Mouse (Mus musculus) stomach, embryonic 14.5 days (tissue): Measurements from ENCODE around the gene 5730596B20Rik. TPM values are rescaled to one million over a fixed set of nuclear protein-coding genes. Genes with fewer than 3 reads are reported as not detected.

Experiments used
- microRNA counts: library from miRNA; unstranded; fragments of <30 nt; microRNA quantifications from one replicate; lab custom pipeline; 2016
- microRNA-seq: library from miRNA; unstranded; fragments of <30 nt; microRNA quantifications from one replicate; pipeline ENCODE4, GENCODE M21; 2016
- polyA plus RNA-seq: library from polyadenylated mRNA; unstranded; fragments of >200 nt; fragmentation: Nextera tagmentation; extraction: Ambion mirVana; gene quantifications from 2 replicates; pipeline ENCODE4 v1.2.1, GENCODE M21; 2014

The 5730596B20Rik gene
- polyA plus RNA-seq, 1 experiment from 2014 or later = 4.7 TPM

MicroRNA genes within 50 kb of the gene (microRNA counts, 519-probe panel; counts per million panel counts)
- 326 counts per million, percentile 1 among the panel's probes with 10 or more counts for microRNA mmu-miR-196b (lab: Ali Mortazavi, UCI)

Small RNA genes within 50 kb of the gene (microRNA-seq; reads per million reads assigned to microRNA genes)
- 47.9 reads per million, percentile 38 among the genes with 10 or more reads in this experiment for gene Mir196b

Other genes starting within 250 kb of the 5730596B20Rik start
- gene Skap2, start 164.9 kb upstream of the 5730596B20Rik start, polyA plus RNA-seq = 49.1 and 49.4 TPM in 2 replicates
- gene Hoxa1, start 19.2 kb upstream of the 5730596B20Rik start, polyA plus RNA-seq = 2.1 and 3.0 TPM in 2 replicates
- gene Hoxa2, start 12.7 kb upstream of the 5730596B20Rik start, polyA plus RNA-seq = 17.4 and 18.5 TPM in 2 replicates
- gene Hoxa4, start 14.3 kb downstream of the 5730596B20Rik start, polyA plus RNA-seq = 6.7 and 6.8 TPM in 2 replicates
- gene Hoxa5, start 27.1 kb downstream of the 5730596B20Rik start, polyA plus RNA-seq = 24.4 and 27.1 TPM in 2 replicates
- gene Hoxa6, start 31.2 kb downstream of the 5730596B20Rik start, polyA plus RNA-seq = 3.4 TPM in 2 replicates
- 15.5 and 16.0 TPM in 2 replicates for gene Hoxa3, start 35.8 kb downstream of the 5730596B20Rik start, polyA plus RNA-seq
- not detected in 2 replicates for gene Gm28308, start 35.8 kb downstream of the 5730596B20Rik start, polyA plus RNA-seq
- gene Hoxa7, start 44.4 kb downstream of the 5730596B20Rik start, polyA plus RNA-seq = 13.7 and 13.9 TPM in 2 replicates
- 1.5 and 1.9 TPM in 2 replicates for gene Hoxa9, start 53.6 kb downstream of the 5730596B20Rik start, polyA plus RNA-seq
- not detected in 2 replicates for gene Hoxa10, start 63.4 kb downstream of the 5730596B20Rik start, polyA plus RNA-seq
- not detected in 2 replicates for gene Hoxa11, start 68.3 kb downstream of the 5730596B20Rik start, polyA plus RNA-seq
- gene Hoxa13, start 83.4 kb downstream of the 5730596B20Rik start, polyA plus RNA-seq = not detected in 2 replicates
- 0.12 and 0.14 TPM in 2 replicates for gene Evx1, start 136.0 kb downstream of the 5730596B20Rik start, polyA plus RNA-seq